Mouse (Mus musculus) layer of hippocampus, adult 9-11 months (tissue): ENCODE measurements around the gene Dpm1.

ENCODE experiments used
- DNase-seq: peaks from one replicate; pipeline ENCODE4 v3.0.0; 2022

Dpm1 gene

DNA sequence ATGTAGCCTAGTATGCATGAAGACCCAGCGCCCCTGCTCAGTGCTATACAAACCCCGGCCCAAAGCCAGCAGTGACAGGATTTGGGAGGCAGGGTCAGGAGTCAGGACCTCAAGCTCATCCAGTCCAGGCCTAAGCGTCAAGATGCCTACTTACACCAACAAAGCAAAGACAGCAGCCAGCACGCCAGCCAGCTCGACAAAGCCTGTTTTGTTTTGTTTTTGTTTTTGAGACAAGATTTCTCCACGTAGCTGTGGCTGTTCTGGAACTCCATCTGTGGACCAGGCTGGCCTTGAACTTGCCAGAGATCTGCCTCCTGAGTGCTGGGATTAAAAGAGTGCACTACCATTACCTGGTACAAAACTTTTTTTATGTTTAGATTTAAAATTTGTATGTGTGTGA, 7.1 kb downstream of the Dpm1 start:
- DNase-seq, result no peak

DNA sequence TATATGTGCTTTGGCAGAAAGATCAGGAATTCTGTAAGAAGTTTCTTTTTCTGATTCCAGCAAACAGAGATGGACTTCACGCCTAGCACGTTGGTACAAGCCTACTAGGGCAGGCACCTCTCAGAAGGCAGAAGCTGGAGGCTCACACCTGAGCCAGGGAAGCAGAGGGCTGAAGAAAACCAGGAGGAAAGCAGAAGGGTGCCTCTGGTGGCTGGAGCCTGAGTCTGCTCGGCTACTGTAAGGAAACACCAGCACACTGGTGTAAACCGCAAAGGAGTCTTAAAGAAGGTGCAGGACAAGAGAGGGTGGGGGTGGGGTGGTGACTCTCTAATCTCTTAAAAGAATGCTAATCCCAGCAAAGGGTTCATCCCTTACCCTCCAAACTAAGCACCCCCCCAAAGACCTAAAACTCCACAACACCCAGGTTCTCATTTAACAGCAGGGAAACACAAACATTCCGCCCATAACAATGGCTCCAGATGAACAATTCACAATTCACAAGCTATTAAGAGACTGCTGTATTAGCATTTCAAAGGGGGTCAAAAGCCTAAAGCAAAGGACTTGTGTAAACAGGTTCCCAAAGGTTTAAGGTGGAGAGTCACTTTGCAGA, 16.5 kb downstream of the Dpm1 start:
- DNase-seq, result no peak

DNA sequence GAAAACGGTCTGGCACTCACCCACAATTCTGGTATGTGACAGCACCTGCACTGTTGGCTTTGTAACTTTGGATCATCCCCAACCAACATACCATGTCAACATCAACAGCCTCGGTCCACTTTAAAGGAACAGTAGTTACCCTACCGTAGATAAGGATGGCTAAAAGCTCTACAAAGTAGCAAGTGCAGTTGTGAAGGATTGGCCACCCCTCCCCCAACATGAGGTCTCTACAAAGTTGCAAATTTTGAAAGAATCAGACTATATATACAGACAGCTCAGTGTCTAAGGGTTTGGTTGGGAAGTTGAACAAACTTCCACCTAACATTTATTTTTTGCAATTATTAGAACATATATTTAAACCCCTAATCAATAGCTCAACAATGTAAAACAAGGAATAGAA, 22.5 kb downstream of the Dpm1 start:
- peak; percentile 17 for DNase-seq

DNA sequence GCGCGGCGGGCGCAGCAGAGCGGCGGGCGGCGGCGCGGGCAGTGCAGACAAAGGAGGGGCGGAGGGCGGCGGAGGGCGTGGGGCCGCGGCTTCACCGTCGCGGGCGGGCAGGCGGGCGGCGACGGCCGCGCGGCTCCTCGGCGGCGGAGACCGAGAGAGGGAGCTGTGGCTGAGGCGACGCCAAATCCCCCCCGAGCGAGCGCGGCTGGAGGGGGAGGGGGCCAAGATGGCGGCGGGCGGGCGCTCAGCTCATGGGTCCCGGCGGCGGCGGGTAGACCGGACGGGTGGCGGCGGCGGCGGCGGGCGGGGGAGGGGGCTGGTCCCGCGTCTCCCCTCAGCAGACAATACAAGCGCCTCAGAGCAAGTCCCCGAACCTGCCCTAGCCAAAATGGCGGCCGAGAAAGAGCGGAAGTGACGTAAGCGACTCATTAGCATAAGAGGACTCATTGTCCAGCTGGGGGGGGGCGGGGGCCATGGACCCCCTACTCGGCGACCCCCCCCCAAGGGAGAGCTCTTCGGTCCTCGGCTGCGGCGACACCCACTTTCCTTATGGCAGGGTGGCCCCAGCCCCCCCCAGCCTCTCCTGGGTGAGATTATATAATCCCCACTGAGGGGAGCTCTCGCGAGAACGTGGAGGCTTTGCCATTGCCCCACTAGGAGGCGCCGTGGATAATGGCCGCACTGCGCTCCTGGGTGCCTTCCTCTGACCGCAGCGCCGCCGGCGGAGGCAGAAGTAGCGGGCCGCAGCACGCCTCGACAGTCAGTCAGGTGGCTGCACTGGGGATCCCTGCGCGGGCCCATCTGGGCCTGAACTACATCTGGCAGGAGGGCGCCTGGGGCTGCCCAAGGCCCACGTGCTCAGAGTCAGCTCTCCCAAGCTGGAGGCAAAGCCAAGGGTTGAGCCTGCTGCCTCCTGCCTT, 23.4 kb downstream of the Dpm1 start, which contains the start of gene Adnp:
Gene Adnp, minus strand, starts transcription at position 388 of the 920 bp plus-strand sequence.
- peak; percentile 97 for DNase-seq

DNA sequence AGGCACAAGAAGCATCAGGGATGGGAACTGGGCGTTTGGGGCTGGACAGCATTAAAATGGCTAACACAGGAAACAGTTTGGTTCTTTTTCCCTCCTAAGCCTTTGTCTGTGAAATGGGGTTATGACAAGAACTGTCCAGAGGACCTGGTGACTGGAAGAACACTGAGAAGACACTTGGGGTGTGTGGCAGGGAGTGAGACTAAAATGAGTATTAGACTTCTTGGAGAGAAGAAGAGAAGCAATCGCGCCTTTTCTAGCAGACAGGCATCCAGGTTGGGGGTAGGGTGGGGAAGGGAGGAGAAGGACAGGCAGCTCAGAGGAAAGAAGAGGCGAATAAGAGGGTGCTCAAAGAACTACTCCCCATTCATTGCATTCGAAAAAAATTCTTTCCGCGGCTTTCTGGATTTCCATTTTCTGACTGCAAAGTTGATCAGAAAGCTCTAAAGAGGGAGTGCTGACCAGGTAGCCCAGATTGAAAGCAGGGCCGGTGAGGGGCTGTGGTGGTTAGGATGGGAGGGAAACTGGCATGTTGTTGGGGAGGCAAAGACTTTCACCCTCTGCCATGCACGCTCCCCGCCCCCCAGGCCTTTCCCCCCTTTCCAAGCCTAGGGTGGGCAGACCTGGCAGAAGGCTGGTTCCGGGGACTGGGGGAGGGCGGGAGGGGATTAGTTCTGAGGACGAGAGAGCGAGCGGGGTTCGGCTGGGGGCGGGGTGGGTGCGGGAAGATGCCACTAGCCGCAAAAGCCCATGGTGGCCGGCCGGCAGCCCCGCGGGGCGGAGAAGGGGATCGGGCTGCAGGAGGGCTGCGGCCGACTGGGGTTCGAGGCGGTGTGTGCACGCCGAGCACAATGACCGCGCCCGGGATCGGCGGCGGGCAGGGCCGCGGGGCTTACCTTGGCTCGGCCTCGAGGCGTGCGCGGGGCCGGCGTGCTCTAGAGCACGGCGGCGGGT, 24.4 kb downstream of the Dpm1 start:
- DNase-seq, result peak; percentile 28

DNA sequence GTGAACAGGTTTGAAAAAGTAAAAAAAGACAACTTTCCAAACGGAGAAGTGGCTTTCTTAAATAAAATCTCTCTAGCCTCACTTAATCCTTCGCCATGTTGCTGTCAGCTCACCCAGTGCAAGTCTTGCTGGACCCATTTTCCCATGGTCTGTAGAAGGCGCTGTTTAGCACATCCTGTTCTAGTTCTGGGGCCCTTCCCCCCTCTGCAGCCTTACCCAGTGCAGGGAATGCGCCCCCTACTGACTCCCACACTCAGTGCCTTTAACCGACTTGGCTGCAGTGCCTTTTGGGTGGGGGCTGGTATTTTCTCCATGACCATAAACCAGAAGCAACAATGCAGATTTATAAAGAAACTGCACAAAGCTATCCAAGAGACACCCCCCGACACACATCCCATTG, 25.1 kb downstream of the Dpm1 start:
- DNase-seq, result peak; percentile 95

DNA sequence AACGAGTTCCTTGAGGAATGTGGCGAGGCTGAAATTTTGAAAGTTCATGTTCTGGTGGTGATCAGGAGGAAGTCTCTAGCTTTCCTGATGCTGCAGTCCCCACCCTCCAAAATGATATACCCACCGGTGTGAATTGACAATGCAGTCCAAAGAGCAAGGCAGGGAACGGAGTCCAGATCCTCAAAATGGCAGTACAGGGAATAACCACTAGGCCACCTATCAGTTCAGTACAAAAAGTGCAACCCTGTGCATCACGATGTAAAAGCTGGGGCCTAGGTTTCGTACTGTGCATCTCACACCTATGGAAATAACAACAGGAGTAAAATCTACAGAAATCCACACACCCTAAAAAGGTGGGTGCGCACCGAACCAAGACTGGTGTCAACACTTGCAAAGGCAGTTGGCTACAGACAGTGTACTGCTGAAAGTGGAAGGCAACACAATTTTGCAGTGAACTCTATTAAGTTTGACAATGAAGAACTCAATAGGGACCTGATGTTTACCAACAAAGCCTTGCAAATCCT, 25.9 kb downstream of the Dpm1 start:
- DNase-seq, result no peak

DNA sequence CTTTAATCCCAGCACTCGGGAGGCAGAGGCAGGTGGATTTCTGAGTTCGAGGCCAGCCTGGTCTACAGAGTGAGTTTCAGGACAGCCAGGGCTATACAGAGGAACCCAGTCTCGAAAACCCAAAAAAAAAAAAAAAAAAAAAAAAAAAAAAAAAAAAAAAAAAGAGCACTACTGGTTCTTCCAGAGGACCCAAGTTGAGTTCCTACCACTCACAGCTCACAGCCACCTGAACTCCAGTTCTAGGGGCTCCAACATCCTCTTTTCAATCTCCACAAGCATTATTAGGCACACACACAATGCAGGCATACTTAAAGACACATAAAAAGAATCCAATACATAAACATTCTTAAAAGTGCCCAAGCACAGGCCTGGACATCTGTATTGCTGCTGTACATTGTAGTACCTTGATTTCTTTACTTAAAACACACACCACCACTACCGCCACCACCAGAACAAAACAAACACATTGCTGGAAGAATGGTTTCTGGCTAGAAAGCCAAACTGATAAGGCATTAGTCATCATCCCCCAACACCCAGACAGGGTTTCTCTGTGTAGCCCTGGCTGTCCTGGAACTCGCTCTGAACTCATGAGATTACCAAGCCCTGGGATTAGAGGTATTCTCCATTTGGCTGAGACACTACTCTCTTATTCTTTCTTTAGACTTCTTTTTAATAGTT, 30.2 kb downstream of the Dpm1 start:
- no peak for DNase-seq

DNA sequence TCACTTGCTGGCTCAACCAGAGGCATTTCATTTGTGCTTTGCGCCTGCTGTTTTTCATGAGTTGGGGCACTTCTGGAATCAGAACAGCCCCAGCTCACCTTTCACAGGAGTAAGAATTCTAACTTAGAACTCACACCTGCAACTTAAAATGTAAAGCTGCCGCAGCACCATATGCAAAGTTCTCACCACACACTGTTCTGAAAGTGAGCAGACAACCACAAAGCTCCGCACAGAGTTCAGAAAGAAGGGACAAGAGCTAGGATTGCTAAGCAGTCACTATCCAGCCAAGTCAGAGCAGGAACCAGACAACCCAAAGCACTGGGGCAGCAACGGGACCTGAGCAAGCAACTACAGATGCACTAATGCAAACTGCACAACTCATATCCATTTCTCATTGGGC, 30.9 kb downstream of the Dpm1 start:
- no peak for DNase-seq

DNA sequence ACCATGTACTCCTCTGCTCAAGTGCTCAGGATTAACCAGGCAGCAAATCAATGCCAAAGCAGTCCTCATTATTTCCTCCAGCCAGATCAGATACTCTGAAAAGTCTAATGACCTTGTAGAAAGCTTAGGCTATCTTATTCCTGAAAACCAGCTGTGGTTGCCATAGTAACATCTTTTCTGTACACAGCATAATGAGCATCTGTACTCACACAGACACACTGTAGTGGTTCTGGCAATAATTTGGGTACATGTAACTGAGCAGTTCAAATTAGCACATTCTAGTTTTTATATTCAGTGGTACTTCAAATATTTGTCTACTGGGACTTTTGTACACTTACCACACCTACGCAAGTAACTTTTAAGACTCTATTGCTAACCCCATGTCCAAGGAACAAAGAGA, 32.0 kb downstream of the Dpm1 start:
- no peak for DNase-seq

DNA sequence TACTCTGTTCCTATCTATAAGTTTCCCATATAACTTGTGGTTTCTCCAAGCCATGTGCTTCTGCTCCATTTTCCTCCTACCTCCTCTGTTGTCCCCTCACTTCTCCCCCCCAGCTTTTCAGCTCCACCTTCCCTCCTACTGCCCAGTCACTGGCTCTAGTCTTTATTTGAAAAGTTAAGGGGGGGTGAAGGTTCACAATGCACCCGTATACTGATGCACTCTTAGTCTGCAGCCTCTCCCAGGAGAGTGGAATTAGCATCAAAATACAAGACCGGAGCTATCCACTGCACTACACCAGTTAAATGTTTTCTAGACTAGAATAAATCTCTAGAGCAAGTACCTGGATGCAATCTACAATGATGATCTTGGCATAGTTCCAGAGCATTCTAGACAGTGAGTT, 34.7 kb downstream of the Dpm1 start:
- DNase-seq, result no peak

DNA sequence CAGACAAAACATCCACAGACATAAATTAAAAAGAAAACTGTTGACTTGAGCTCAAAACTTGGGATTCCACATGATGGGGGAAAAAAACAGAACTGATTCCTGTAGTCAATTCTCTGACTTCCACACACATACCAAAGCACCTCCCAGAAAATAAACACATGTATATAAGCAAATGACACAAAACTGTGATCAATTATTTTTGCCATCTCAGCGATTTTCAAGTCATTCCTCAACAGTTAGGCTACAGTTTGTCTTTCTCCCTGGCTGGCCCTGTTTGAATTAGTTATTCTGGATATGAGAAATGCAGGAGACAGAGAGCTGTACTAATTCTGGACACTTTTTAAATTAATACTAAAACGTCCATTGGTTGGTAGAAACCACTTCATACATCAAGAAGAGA, 36.7 kb downstream of the Dpm1 start:
- no peak for DNase-seq

DNA sequence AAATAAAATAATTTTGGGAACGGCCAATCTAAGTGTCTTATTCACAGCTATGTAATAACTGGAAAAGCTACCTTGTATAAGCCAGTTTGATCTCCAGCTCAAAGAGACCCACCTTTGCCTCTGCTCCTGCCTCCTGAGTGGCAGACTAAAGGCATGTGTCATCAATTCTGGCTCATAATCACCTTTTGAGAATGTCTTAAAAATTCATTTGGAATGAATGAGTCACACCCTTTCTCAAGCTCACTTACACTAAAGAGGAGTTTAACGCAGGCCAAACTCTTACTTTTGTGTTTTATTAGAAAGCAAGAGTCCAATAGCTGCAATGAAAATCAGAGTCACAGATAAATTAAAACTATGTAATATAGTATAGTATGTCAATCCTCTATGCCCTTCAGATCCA, 38.5 kb downstream of the Dpm1 start:
- DNase-seq, result no peak

DNA sequence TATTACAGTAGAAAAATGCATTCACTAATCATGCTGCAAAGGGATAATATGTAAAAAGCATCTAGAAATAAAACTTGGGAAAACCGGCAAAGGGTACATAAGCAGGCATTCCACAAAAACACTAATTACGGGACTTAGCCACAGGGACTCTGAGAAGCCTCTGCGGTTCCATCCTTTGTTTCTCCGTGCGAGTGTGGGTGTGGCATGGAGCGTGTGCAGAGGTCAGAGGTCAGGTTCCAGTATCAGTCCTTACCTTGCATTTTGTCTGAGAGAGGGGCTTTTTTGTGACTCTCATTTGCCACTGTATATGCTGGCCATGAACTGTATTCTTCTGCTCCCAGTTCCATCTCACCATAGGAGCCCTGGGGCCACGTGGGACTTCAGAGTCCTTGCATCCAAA, 54.4 kb downstream of the Dpm1 start:
- no peak for DNase-seq

DNA sequence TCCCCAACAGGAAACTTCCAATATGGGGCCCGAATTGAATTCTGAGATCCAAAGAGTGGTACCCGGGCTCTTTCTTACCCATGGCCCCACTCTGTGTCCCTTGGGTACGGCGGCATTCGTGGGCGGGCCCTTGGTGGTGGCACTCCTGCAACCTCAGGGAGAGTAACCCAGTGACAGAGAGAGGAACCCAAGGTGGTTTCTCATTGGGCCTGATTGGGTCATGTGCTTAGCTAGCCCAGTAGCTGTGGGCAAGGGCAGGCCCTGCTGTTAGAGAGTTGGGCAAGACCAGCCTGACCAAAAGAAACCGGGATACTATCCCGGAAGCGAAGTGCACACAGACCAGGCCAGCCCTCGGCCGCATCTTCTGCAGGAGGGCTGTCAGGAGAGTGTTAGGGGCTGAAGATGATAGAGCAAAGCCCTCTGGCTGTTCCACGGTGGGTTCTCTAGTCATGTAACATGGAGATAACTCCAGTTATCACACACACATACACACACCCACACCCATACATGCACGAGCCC, 60.2 kb downstream of the Dpm1 start:
- DNase-seq, result peak; percentile 73

DNA sequence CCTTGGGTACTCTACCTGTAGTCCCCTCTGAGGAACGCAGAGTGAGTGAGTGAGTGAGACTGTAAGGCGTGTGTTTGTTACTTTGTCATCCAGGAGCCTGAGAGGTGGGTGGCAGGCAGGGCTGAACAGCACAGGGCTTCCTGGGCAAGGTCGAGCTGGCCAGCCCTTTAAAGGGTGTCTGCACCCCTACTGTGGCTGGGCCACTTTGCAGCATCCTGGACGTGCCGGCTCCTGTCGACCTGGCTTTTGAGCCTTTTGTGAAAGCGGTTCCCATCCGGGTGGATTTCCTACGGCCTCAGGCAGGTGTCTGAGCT, 60.6 kb downstream of the Dpm1 start:
- DNase-seq, result no peak

DNA sequence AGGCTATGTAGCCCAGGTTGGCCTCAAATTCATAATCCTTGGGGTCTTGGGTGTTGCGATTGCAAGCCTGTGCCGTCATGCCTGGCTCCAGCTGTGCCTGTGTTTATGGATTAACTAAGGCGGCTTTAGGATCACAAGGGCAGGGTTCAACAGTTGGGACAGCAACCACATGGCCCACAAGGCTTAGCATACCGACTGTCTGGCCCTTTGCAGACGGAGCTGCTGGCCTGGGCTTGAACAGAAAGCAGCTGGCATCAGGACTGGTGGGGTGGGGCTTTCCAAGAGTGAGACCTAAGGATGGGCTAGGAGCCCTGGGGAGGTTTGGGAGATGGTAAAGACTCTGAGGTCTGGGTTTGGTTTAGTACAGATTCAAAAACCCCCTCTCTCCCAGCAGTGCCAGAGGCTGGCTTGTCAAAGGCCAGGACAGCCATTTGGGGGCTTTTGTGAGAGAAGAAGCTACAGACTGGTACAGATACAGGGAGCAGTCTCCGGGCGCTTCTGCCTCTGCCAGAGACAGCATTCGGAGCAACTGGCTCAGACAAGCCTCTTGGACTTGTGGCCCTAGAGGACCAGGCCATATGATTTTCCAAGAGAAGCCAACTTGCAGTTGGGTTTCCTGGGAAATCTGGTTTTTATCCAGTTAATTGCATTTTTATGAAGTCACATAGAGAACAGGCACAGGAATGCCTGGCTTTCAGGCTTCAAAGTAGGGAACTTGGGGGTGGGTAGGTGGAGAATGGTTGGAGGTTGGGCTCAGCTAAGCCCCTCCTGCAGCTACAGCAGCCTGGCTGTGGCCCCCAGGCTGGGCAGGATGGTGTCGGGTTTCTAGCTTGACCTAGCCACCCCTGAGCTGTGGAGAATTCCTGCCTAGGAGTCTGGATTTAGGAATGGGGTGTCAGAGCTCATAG, 61.2 kb downstream of the Dpm1 start:
- DNase-seq, result no peak

DNA sequence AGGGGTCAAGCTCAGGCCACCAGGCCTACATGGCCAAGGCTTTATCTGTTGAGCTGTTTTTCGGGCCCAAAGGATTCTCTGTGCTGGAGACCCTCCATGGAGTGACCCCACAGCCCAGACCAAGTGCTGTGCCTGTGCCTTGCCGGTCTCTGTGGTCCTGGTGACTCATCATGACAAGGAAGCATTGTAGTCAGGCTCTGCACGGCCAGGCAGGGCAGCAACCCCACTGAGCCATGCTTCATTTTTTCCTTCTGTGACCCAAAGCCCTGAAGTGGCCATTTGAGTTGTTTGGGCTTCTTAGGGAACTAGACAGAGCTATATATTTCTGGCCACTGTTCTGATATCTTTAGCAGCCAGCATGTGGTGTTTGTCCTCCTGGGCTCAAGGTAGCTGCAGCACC, 62.6 kb downstream of the Dpm1 start:
- no peak for DNase-seq

DNA sequence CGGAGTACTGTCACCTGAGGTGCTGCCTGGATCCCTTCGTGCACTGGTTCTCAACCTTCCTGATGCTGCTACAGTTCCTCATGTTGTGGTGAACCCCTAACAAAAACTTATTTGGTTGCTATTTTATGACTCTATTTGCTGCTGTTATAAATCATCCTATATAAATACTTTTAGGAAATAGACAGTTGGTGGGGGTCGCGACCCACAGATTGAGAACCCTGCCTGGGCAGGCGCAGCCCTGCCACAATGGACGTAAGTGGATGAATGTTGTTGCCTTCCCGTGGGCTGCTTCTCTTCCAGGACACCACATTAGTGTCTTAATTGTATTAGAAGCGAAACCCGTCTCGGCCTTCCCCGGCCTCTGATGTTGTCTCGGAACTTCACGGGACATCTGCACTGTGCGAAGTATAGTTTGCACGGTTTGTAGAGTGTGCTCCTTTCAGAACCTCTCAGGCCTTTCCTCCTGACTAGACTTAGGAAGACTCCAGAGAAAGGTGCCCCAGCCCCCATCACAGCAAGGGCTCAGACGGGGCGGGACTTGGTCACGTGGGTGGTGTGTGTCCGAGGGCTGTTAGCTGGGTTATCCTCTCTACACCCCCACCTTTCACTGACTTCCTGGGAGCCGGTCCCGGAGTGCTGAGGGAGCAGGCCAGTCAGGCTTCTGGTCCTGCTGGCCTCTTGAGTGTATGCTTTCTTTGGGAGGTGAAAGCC, 63.5 kb downstream of the Dpm1 start:
- no peak for DNase-seq

DNA sequence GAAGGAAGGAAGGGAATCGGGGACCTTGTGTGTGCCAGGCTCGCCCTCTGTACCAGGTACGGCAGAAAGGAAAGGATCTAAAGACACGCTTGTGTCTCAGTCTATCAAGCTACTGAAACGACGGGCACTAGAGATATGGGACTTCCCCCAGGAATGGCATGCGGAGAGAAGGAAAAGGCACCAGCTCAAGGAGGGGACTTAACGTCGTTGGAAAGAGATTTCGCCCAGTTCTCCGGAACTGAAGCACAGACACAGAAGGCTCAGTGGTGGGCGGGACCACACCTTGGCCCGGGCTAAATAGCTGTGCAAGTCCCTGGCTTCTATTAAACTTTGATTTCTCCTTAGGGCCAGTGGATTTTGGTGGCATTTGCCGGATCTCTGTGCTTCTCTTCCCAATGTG, 68.4 kb downstream of the Dpm1 start:
- no peak for DNase-seq

DNA sequence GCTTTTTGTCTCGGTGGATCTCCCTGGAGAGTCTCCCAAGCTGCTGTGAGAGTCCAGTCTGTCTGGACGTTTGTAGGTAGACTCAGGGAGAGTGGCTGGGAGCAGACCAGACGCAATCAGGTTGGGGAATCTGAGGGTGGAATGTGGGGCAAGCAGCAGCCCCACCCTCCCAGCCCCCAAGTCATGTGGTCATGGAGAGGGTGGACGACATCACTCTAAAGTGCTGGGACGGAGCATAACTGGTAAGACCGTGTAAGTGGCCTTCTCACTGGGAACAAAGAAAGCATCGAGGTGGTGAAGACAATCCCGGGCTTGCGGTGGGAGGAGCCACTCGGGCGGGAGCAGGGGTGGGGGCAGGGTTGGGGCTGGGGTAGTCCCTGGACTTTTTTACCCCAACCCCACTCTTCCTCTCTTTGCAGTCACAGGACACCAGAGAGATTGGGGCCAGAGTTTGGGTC, 68.8 kb downstream of the Dpm1 start:
- DNase-seq, result no peak
